Mouse (Mus musculus) lung, embryonic 14.5 days (tissue): ENCODE measurements around the gene Prr12. TPM values are rescaled to one million over a fixed set of nuclear protein-coding genes. Genes with fewer than 3 reads are reported as not detected.
A peak's percentile ranks its signal among the peaks of the same experiment; 100 is the strongest.
"Not testable (repeated sequence)": the region's sequence is repeated elsewhere in the genome, so short reads cannot be mapped to it uniquely, and the experiment has no call there.

ENCODE experiments used
- ATAC-seq: fragments of 200-750 bp; cut with Nextera tagmentation; 2 replicates; pipeline ENCODE4 v1.8.0; 2017; ENCODE audit warnings: mild to moderate bottlenecking, moderate TSS enrichment, moderate library complexity; ENCODE audit not compliant: insufficient read depth
- DNase-seq: peaks from one replicate; pipeline ENCODE4 v3.0.0-alpha.2; 2015
- H3K27ac ChIP-seq: fragments of 300-500 bp; sonication (generic); 2 replicates; pipeline ENCODE4 v1.5.1; 2014; ENCODE audit warnings: low read depth, mild to moderate bottlenecking, moderate library complexity
- H3K27me3 ChIP-seq: fragments of 300-500 bp; sonication (generic); 2 replicates; pipeline ENCODE4 v1.6.1; 2014; ENCODE audit warnings: low read length, control low read depth; ENCODE audit not compliant: insufficient read depth
- H3K36me3 ChIP-seq: fragments of 300-500 bp; sonication (generic); 2 replicates; pipeline ENCODE4 v1.6.1; 2014; ENCODE audit warnings: control low read depth; ENCODE audit not compliant: insufficient read depth
- H3K4me1 ChIP-seq: fragments of 300-500 bp; sonication (generic); 2 replicates; pipeline ENCODE4 v1.6.1; 2014; ENCODE audit warnings: antibody characterized with exemption, control low read depth; ENCODE audit not compliant: insufficient read depth
- H3K4me2 ChIP-seq: fragments of 300-500 bp; sonication (generic); 2 replicates; pipeline ENCODE4 v1.6.1; 2014; ENCODE audit warnings: mild to moderate bottlenecking
- H3K4me3 ChIP-seq: fragments of 300-500 bp; sonication (generic); 2 replicates; pipeline ENCODE4 v1.5.1; 2014; ENCODE audit warnings: low read depth, low read length
- H3K9ac ChIP-seq: fragments of 300-500 bp; sonication (generic); 2 replicates; pipeline ENCODE4 v1.6.1; 2014
- H3K9me3 ChIP-seq: fragments of 300-500 bp; sonication (generic); 2 replicates; pipeline ENCODE4 v1.6.1; 2016; ENCODE audit warnings: low read depth, low read length, control low read depth
- CTCF ChIP-seq: IDR thresholded peaks from 2 replicates; pipeline ENCODE4 v1.5.1; 2016; ENCODE audit warnings: antibody characterized with exemption, low read depth
- WGBS: fragments of 180-500 bp; shearing (Covaris S2); extraction: QIAGEN DNeasy Blood & Tissue Kit; methylation state at CpG from one replicate; pipeline ENCODE4 v1.1.7; 2014; 5-methylcytosine and 5-hydroxymethylcytosine counted together
- polyA plus RNA-seq: library from polyadenylated mRNA; unstranded; fragments of >200 nt; fragmentation: Nextera tagmentation; extraction: Ambion mirVana; gene quantifications from 2 replicates; pipeline ENCODE4 v1.2.1, GENCODE M21; 2014

Gene Prr12
- polyA plus RNA-seq: 14.2 and 16.2 TPM in 2 replicates

- H3K27me3 ChIP-seq: no peaks in the 10 kb centered on the region
- ATAC-seq: no peak
- H3K4me2 ChIP-seq: peak within 1 kb of the TSS; percentile 88
- peaks cover 29% of the 10 kb centered on the region for H3K36me3 ChIP-seq
- WGBS: 3% methylated on average over 6 of the region's 18 CpGs
- H3K27ac ChIP-seq: peak within 1 kb of the TSS; percentile 99
- H3K4me1 ChIP-seq: 0 out of 2 replicates have a peak, but pooled peaks cover 3% of the 10 kb centered on the region
- peak within 1 kb of the TSS; percentile 88 for H3K9ac ChIP-seq
- DNase-seq: no peak
- H3K4me3 ChIP-seq: peak within 1 kb of the TSS; percentile 90
- TF ChIP-seq CTCF: no peak
- no peaks in the 10 kb centered on the region for H3K9me3 ChIP-seq
Observed at GRCm38 (mm10) chr7:45052862-45053116, at the start of gene Prr12. Prr12 (minus strand) TSS chr7:45052881.

GRCm38 (mm10) chr7:45102441-45102840 lies 49.8 kb upstream of the Prr12 start:
- 67% methylated on average over 11 of the region's 11 CpGs for WGBS
- TF ChIP-seq CTCF: no peak

GRCm38 (mm10) chr7:45100046-45100445 lies 47.4 kb upstream of the Prr12 start:
- no peak overlapping the region for H3K27ac ChIP-seq
- H3K4me1 ChIP-seq: peaks cover 7% of the 10 kb centered on the region; the same call in 1 of the 2 replicates
- ATAC-seq (no peak), DNase-seq (no peak)
- no peaks in the 10 kb centered on the region for H3K9me3 ChIP-seq
- no peaks in the 10 kb centered on the region for H3K27me3 ChIP-seq
- H3K4me2 ChIP-seq: no peak overlapping the region
- peaks cover 5% of the 10 kb centered on the region; the same call in 1 of the 2 replicates for H3K36me3 ChIP-seq
- H3K9ac ChIP-seq: no peak overlapping the region
- no peak overlapping the region for H3K4me3 ChIP-seq
- no peak for TF ChIP-seq CTCF
- WGBS: 75% methylated on average over 6 of the region's 6 CpGs

More at GRCm38 (mm10) chr7:45102441-45102840, 49.8 kb upstream of the Prr12 start:
- no peak for ATAC-seq
- Histone ChIP-seq H3K27ac (no peak overlapping the region), H3K36me3 (no peaks in the 10 kb centered on the region; the same call in 1 of the 2 replicates), H3K27me3 (no peaks in the 10 kb centered on the region), H3K4me3 (peak overlapping the region; percentile 32; the same call in 1 of the 2 replicates), H3K9me3 (no peaks in the 10 kb centered on the region), H3K4me1 (peaks cover 7% of the 10 kb centered on the region; the same call in 1 of the 2 replicates), H3K9ac (peak overlapping the region; percentile 59; the same call in 1 of the 2 replicates), H3K4me2 (peak overlapping the region; percentile 59)
- no peak for DNase-seq

GRCm38 (mm10) chr7:45098541-45099240 lies 46.0 kb upstream of the Prr12 start:
- H3K4me1 ChIP-seq: no peaks in the 10 kb centered on the region

GRCm38 (mm10) chr7:45097479-45097878 lies 44.8 kb upstream of the Prr12 start:
- WGBS: 54% methylated on average over 6 of the region's 6 CpGs
- Histone ChIP-seq H3K4me3 (no peak overlapping the region), H3K27me3 (no peaks in the 10 kb centered on the region), H3K4me1 (peaks cover 4% of the 10 kb centered on the region; the same call in 1 of the 2 replicates), H3K4me2 (no peak overlapping the region), H3K9ac (no peak overlapping the region), H3K9me3 (no peaks in the 10 kb centered on the region), H3K36me3 (peaks cover 5% of the 10 kb centered on the region; the same call in 1 of the 2 replicates), H3K27ac (no peak overlapping the region)
- no peak for TF ChIP-seq CTCF
- DNase-seq: no peak
- ATAC-seq: no peak

More at GRCm38 (mm10) chr7:45098541-45099240, 46.0 kb upstream of the Prr12 start:
- Histone ChIP-seq H3K4me3 (no peak overlapping the region), H3K4me2 (no peak overlapping the region), H3K9me3 (no peaks in the 10 kb centered on the region), H3K27ac (no peak overlapping the region), H3K36me3 (peaks cover 5% of the 10 kb centered on the region; the same call in 1 of the 2 replicates), H3K9ac (no peak overlapping the region), H3K27me3 (no peaks in the 10 kb centered on the region)
- no peak for ATAC-seq
- DNase-seq: no peak
- peak; percentile 37 for TF ChIP-seq CTCF
- 84% methylated on average over 8 of the region's 8 CpGs for WGBS

GRCm38 (mm10) chr7:45095965-45096364 lies 43.3 kb upstream of the Prr12 start:
- H3K9ac ChIP-seq, H3K4me1 ChIP-seq, ATAC-seq, H3K27ac ChIP-seq, H3K36me3 ChIP-seq, H3K4me3 ChIP-seq, H3K27me3 ChIP-seq, DNase-seq, H3K4me2 ChIP-seq, H3K9me3 ChIP-seq: not testable (repeated sequence)
- 93% methylated on average over 14 of the region's 14 CpGs for WGBS

- no peak overlapping the region for H3K4me3 ChIP-seq
- 81% methylated on average over 6 of the region's 6 CpGs for WGBS
- no peaks in the 10 kb centered on the region for H3K27me3 ChIP-seq
- no peak overlapping the region for H3K4me2 ChIP-seq
- no peak overlapping the region for H3K9ac ChIP-seq
- no peak overlapping the region for H3K27ac ChIP-seq
- no peak for ATAC-seq
- H3K36me3 ChIP-seq: peaks cover 5% of the 10 kb centered on the region; the same call in 1 of the 2 replicates
- no peak for DNase-seq
- H3K4me1 ChIP-seq: peaks cover 7% of the 10 kb centered on the region; the same call in 1 of the 2 replicates
- TF ChIP-seq CTCF: no peak
- H3K9me3 ChIP-seq: no peaks in the 10 kb centered on the region
Observed at GRCm38 (mm10) chr7:45095367-45095766, 42.7 kb upstream of the Prr12 start.
